Mouse (Mus musculus): Measurements from ENCODE around the gene Wfikkn2. TPM values are rescaled to one million over a fixed set of nuclear protein-coding genes. Genes with fewer than 3 reads are reported as not detected.

Wfikkn2 gene
- total RNA-seq, 2 experiments from 2014 or later = 0.46 to 1.3 TPM

DNA sequence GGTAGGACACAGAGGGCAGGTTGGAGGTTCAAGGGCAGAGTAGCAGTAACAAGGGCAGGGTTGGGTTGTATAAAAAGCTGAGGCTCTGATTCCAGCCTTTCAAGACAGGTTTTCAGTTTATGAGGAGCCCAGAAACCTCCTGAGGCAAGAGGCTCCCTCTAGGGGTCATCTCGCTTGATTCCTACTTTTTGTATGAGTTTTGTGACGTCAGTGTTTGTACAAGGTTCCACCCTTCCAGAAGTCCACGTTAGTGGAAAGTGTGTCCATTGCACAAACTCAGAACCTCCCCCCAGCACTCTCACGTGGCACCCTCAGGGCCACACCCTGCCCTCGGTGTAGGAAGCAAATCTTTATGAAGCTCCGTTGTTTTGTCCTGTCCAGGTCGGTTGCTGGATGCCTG lies 19.8 kb downstream of the Wfikkn2 start:
- DNase-seq = peak; percentile 45 to 73

DNA sequence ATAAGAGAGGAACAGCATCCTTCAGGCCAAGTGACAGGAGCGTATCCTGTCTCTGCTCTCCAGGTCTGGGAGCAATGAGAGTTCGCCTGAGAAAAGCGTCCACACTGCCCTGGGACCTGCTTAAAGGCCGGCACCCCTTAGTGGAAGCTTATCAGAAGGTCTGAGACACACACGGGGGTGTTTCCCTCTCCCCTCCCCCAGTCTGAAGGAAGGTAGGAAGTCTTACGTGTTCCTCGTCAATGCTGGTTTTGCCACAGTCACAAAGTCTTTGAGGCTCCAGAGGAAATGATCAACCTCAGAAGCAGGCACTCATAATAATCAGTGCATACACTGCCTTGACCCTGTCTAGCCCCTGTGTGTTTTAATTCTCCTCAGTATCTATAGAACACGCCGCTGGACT lies 22.3 kb downstream of the Wfikkn2 start:
- DNase-seq = no peak

DNA sequence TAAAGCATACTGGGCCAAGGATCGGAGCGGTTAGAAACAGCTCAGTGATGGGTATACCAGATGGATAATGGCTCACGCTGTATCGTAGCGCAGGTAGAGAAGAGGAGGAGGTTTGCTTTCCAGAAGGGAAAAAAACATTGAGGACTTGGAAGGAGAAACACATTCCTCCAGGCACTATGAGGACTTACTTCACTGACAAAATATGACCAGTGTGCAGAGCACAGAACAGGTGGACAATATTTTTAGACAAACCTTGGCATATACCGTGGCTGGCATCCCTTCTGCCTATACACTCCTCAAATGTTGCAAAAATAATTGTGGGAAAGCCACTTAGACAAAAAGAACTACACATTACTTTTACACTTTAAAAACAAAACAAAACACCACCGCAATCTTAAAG lies 24.5 kb downstream of the Wfikkn2 start:
- DNase-seq = no peak

GRCm38 (mm10) chr11:94216247-94216646 lies 29.6 kb downstream of the Wfikkn2 start:
- no peak for DNase-seq

DNA sequence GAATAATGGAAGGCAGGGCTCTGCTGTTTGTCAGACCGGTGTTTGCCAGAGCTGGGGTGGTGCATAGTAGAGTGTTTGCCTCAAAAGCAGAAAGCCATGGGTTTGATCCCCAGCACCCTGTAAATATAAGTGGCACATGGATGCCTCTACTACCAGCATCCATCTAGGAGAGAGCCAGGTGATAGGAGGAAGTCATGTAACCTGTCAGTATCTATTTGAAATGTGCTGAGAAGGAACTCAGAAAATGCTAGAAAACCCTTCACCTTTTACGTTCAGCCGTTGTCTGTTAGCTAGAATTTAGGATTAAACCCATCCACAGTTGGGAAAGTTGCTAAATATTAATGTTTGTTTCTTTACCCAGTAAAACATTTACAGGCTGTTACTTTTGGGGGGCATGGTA lies 30.2 kb downstream of the Wfikkn2 start:
- no peak for DNase-seq

- peak; percentile 48 to 56 for DNase-seq
Measured at GRCm38 (mm10) chr11:94213735-94214594, 31.8 kb downstream of the Wfikkn2 start.

DNA sequence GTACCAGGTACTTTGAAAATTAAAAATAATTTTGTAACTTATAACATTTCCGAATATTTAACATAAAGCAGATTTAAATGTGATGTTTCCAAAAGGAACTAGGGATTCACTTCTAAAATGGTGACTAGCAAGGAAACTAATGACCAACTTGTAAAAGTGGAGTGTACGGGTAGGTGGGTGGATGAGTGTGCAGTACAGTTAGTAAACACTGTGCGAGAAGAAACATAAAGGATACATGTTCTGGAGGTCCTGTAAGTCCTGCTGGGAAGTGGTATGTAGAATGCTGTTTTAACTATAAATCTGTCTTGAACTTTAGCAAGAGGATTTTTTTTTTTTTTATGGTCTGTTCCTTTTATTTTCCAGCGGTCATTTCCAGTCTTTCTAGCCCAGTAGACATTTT lies 32.8 kb downstream of the Wfikkn2 start:
- no peak for DNase-seq

GRCm38 (mm10) chr11:94212489-94212836 lies 33.3 kb downstream of the Wfikkn2 start:
- peak; percentile 45 to 51 for DNase-seq

DNA sequence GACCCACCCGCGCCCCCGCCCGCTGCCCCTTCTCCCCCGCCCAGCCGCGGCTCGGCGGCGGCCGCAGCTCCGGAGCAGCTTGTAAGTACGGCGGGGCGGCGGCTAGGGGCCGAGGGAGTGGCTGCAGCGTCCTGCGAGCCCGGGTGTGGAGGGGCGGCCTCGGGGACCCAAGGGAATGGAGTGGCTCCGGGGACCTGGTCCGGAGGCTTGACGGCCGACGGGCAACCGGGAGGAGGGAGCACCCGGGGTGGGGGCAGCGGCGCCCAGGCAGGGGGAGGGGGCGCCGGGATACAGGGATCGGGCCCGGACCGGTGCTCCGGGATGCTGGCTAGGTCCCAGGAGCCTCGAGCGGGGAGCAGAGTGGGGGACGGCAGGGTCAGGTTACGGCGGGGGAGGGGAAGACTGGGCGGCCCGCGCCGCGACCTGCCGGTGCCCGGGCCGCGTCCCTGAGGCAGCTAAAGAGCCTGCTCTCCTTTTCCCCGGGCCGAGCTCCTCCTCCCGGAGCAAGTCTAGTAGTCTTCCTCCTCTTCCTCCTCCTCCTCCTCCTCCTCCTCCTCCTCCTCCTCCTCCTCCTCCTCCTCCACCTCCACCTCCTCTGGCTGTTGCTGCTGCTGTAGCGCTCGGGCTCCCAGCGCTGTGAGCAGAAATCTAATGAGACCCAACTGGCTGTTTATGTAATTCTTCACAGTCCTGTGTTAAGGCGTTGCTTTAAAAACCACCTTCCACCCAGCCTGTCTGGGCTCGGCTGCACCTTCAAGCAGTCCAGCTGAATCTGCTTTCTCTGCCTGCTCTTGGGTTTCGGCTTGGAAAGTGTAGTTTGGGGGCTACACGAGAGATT lies 33.9 kb downstream of the Wfikkn2 start:
- peak; percentile 76 to 83 for DNase-seq

GRCm38 (mm10) chr11:94211124-94211603 lies 34.6 kb downstream of the Wfikkn2 start, which contains the start of gene Tob1:
TSS of gene Tob1 (plus strand) at chr11:94211454.
- DNase-seq = peak; percentile 97 to 98

- peak; percentile 92 to 93 for DNase-seq
Measured at GRCm38 (mm10) chr11:94210191-94211086, 35.4 kb downstream of the Wfikkn2 start.

- DNase-seq = peak; percentile 19 to 45
Measured at GRCm38 (mm10) chr11:94209695-94210131, 36.1 kb downstream of the Wfikkn2 start.

- peak in 1 of 2 experiments; percentile 22 for DNase-seq
Measured at GRCm38 (mm10) chr11:94208811-94209675, 36.8 kb downstream of the Wfikkn2 start.

GRCm38 (mm10) chr11:94206398-94207114 lies 39.2 kb downstream of the Wfikkn2 start:
- DNase-seq = no peak

DNA sequence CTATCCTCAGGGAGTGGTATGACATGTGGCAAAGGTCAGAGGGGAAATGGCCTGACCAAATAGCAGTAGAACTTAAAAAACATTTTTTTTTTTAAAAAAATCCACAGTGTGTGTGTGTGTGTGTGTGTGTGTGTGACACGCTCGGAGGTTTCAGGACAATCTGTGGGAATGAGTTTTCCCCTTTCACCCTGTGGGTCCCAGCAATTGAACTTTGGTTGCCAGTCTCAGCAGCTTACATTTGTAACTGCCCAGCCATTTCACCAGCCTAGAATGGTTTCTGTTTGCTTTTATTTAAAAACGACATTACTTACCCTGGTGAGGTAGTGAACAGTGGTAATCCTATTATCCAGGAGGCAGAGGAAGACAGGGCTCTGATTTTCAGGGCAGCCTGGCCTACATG lies 42.7 kb downstream of the Wfikkn2 start:
- DNase-seq = no peak

- no peak for DNase-seq
Measured at GRCm38 (mm10) chr11:94202106-94202505, 43.7 kb downstream of the Wfikkn2 start.

DNA sequence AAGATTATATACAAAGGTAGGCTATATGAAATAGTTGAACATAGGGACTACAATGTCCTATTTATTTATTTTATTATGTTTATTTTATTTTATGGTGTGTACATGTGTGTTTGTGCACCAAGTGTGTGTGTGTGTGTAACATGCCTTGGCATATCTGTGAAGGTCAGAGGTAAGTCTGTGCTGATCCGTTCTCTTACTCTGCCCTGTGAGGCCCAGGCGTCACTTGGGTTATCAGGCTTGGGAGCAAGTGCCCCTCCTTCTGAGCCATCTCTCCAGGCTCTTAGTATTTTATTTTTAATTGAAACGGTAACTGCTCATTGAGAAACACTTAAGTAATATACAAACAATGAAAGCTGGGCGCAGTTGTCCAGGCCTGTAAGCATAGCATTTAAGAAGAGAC lies 45.4 kb downstream of the Wfikkn2 start:
- no peak for DNase-seq

GRCm38 (mm10) chr11:94199771-94200170 lies 46.0 kb downstream of the Wfikkn2 start:
- no peak for DNase-seq

DNA sequence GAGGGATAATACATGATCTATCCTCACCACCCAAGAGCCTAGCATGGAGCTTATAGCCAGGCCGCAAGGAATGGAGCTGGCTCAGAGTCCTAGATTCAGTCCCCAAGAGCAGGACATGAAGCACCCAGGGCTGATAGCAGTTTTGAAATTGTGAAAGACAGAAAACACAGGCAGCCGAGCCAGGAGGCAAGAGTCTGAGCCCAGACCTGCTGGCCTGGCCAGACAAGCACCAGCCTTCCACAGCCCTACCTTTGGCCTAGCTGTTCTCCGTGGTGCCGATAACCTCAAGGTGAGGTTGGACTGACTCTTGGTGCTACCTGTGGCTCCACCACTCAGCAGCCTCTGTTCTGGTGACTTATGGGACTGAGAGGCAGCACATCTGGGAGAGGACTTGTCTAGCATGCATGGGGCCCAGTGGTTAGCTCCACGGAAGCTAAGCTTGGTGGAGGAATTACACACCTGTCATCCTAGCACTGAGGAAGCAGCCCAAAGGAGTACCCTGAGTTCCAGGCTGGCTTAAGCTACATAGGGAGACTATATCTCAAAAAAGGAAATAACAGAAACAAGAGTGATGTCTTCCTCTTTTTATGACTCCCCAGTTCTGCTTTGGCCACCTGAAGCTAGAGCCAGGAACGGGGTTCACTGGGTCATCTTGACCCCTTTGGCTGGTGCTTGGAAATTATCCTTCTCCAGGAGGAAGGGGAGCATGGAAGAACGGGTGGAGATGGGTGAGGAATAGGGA lies 47.2 kb downstream of the Wfikkn2 start:
- peak in 1 of 2 experiments; percentile 30 for DNase-seq
